Mouse (Mus musculus) CH12.LX (cell line): ENCODE measurements around the gene Slain1.

ENCODE experiments used
- BHLHE40 ChIP-seq: IDR thresholded peaks from 2 replicates; pipeline ENCODE4 v1.6.1; 2011; ENCODE audit warnings: mild to moderate bottlenecking, low read depth, low read length, improper control_type of control experiment
- CHD2 ChIP-seq: IDR thresholded peaks from 2 replicates; pipeline ENCODE4 v1.6.1; 2011; ENCODE audit warnings: low read length, improper control_type of control experiment
- CTCF ChIP-seq, 2 experiments: IDR thresholded peaks in 1 of 2; conservative IDR thresholded peaks in 1 of 2; 2 replicates each; pipeline ENCODE4 v1.5.1; 2011 to 2012; ENCODE audit warnings: low read depth in 2 of 2, low read length in 2 of 2, improper control_type of control experiment in 1 of 2, inconsistent platforms in 1 of 2, mild to moderate bottlenecking in 1 of 2, moderate library complexity in 1 of 2
- EP300 ChIP-seq: IDR thresholded peaks from 2 replicates; pipeline ENCODE4 v1.6.1; 2011; ENCODE audit warnings: low read length, improper control_type of control experiment
- ETS1 ChIP-seq: conservative IDR thresholded peaks from 2 replicates; pipeline ENCODE4 v1.6.1; 2012; ENCODE audit warnings: low read depth, mild to moderate bottlenecking, inconsistent platforms, low read length, improper control_type of control experiment, moderate library complexity
- HCFC1 ChIP-seq: IDR thresholded peaks from 2 replicates; pipeline ENCODE4 v1.6.1; 2012; ENCODE audit warnings: low read depth, mild to moderate bottlenecking, inconsistent platforms, low read length, improper control_type of control experiment
- MAFK ChIP-seq: IDR thresholded peaks from 2 replicates; pipeline ENCODE4 v1.6.1; 2011; ENCODE audit warnings: low read length, improper control_type of control experiment; ENCODE audit not compliant: insufficient replicate concordance
- MAZ ChIP-seq: IDR thresholded peaks from 2 replicates; pipeline ENCODE4 v1.6.1; 2012; ENCODE audit warnings: low read depth, mild to moderate bottlenecking, inconsistent platforms, low read length, improper control_type of control experiment, moderate library complexity
- POLR2A ChIP-seq: IDR thresholded peaks from 2 replicates; pipeline ENCODE4 v1.6.1; 2011; ENCODE audit warnings: low read depth, mild to moderate bottlenecking, improper control_type of control experiment, low read length
- SMC3 ChIP-seq: IDR thresholded peaks from 2 replicates; pipeline ENCODE4 v1.6.1; 2011; ENCODE audit warnings: low read depth, low read length, improper control_type of control experiment
- UBTF ChIP-seq: IDR thresholded peaks from 2 replicates; pipeline ENCODE4 v1.6.1; 2012; ENCODE audit warnings: low read depth, mild to moderate bottlenecking, inconsistent platforms, low read length, improper control_type of control experiment, moderate library complexity
- USF1 ChIP-seq: IDR thresholded peaks from 2 replicates; pipeline ENCODE4 v1.6.1; 2014; ENCODE audit warnings: low read depth, mild to moderate bottlenecking, inconsistent platforms, low read length, improper control_type of control experiment
- ZC3H11A ChIP-seq: IDR thresholded peaks from 2 replicates; pipeline ENCODE4 v1.6.1; 2012; ENCODE audit warnings: low read depth, mild to moderate bottlenecking, inconsistent platforms, low read length, improper control_type of control experiment
- ZNF384 ChIP-seq: IDR thresholded peaks from 2 replicates; pipeline ENCODE4 v1.6.1; 2012; ENCODE audit warnings: low read depth, low read length, improper control_type of control experiment, inconsistent platforms

- TF ChIP-seq ZNF384 (no peak), EP300 (no peak), CTCF (conservative IDR thresholded peaks at IDR 0.05 in 1 of 2, IDR thresholded peaks at IDR 0.05 in 1 of 2; ENCODE audit: low read depth in 2 of 2, low read length in 2 of 2) (peak in 1 of 2 experiments; percentile 12; a peak in 1 of 4 replicates), CHD2 (no peak), HCFC1 (no peak), MAFK (no peak), BHLHE40 (no peak), ZC3H11A (no peak), UBTF (no peak), POLR2A (no peak), USF1 (no peak), SMC3 (no peak), MAZ (no peak), ETS1 (no peak)
Measured at GRCm38 (mm10) chr14:103709261-103709660, 59.2 kb downstream of the Slain1 start.
